Mouse (Mus musculus) CH12.LX (cell line): Measurements from ENCODE around the gene Limk2. TPM values are rescaled to one million over a fixed set of nuclear protein-coding genes. Genes with fewer than 3 reads are reported as not detected.

Experiments
- DNase-seq: peaks from one replicate; pipeline ENCODE4 v3.0.0-alpha.2; 2013; ENCODE audit errors: extremely low read depth
- H3K27ac ChIP-seq: 2 replicates; pipeline ENCODE4 v1.5.1; 2012; ENCODE audit warnings: low read depth, mild to moderate bottlenecking, control low read depth, moderate library complexity; ENCODE audit not compliant: insufficient read depth
- H3K27me3 ChIP-seq: replicated peaks from 2 replicates; pipeline ENCODE3; 2012; ENCODE audit warnings: inconsistent platforms
- H3K36me3 ChIP-seq, 2 experiments: replicated peaks in 1 of 2; 2 replicates each; pipeline versions ENCODE3 to v1.6.1; 2012; ENCODE audit warnings: inconsistent platforms in 1 of 2, low read length in 1 of 2, mild to moderate bottlenecking in 1 of 2, mixed read lengths in 1 of 2, moderate library complexity in 1 of 2; ENCODE audit not compliant: control insufficient read depth in 1 of 2, insufficient read depth in 1 of 2
- H3K4me1 ChIP-seq, 2 experiments: 2 replicates each; pipeline ENCODE4 v1.6.1; 2012; ENCODE audit warnings: inconsistent platforms in 1 of 2, moderate library complexity in 1 of 2; ENCODE audit not compliant: insufficient read depth in 2 of 2, control insufficient read depth in 1 of 2
- H3K4me2 ChIP-seq: 2 replicates; pipeline ENCODE4 v1.6.1; 2012; ENCODE audit warnings: low read depth, mild to moderate bottlenecking, control low read depth; ENCODE audit not compliant: poor library complexity, insufficient read depth, severe bottlenecking
- H3K4me3 ChIP-seq, 3 experiments: fragments of 150-350 bp in 1 of 3; sonication (generic) in 1 of 3; replicated peaks in 1 of 3; 2 replicates each; pipeline versions ENCODE3 to v1.5.1; 2011 to 2012; ENCODE audit warnings: low read depth in 2 of 3, low read length in 2 of 3, mild to moderate bottlenecking in 2 of 3, moderate library complexity in 2 of 3, control low read depth in 1 of 3, improper control_type of control experiment in 1 of 3, inconsistent platforms in 1 of 3, mixed read lengths in 1 of 3; ENCODE audit not compliant: poor library complexity in 1 of 3
- H3K79me2 ChIP-seq: replicated peaks from 2 replicates; pipeline ENCODE4 v1.6.1; 2012; ENCODE audit warnings: mild to moderate bottlenecking, moderate library complexity; ENCODE audit not compliant: control insufficient read depth, poor library complexity, insufficient read depth, severe bottlenecking; ENCODE audit errors: extremely low read depth
- H3K9ac ChIP-seq: 2 replicates; pipeline ENCODE4 v1.6.1; 2012; ENCODE audit warnings: low read depth, mild to moderate bottlenecking, control low read depth, moderate library complexity; ENCODE audit not compliant: insufficient read depth
- H3K9me3 ChIP-seq: replicated peaks from 2 replicates; pipeline ENCODE3; 2012; ENCODE audit warnings: low read length, inconsistent platforms, mixed read lengths
- BHLHE40 ChIP-seq: IDR thresholded peaks from 2 replicates; pipeline ENCODE4 v1.6.1; 2011; ENCODE audit warnings: mild to moderate bottlenecking, low read depth, low read length, improper control_type of control experiment
- CHD2 ChIP-seq: IDR thresholded peaks from 2 replicates; pipeline ENCODE4 v1.6.1; 2011; ENCODE audit warnings: low read length, improper control_type of control experiment
- E2F4 ChIP-seq: IDR thresholded peaks from 2 replicates; pipeline ENCODE4 v1.6.1; 2011; ENCODE audit warnings: low read depth, low read length, improper control_type of control experiment; ENCODE audit not compliant: insufficient replicate concordance
- HCFC1 ChIP-seq: IDR thresholded peaks from 2 replicates; pipeline ENCODE4 v1.6.1; 2012; ENCODE audit warnings: low read depth, mild to moderate bottlenecking, inconsistent platforms, low read length, improper control_type of control experiment
- IRF4 ChIP-seq: IDR thresholded peaks from 2 replicates; pipeline ENCODE4 v1.6.1; 2014; ENCODE audit warnings: low read depth, mild to moderate bottlenecking, inconsistent platforms, low read length, improper control_type of control experiment
- JUN ChIP-seq: IDR thresholded peaks from 2 replicates; pipeline ENCODE4 v1.6.1; 2011; ENCODE audit warnings: low read depth, mild to moderate bottlenecking, low read length, improper control_type of control experiment, moderate library complexity; ENCODE audit not compliant: insufficient read depth
- MEF2A ChIP-seq: IDR thresholded peaks from 2 replicates; pipeline ENCODE4 v1.6.1; 2014; ENCODE audit warnings: low read depth, mild to moderate bottlenecking, inconsistent platforms, low read length, improper control_type of control experiment, borderline replicate concordance
- MXI1 ChIP-seq: IDR thresholded peaks from 2 replicates; pipeline ENCODE4 v1.6.1; 2011; ENCODE audit warnings: mild to moderate bottlenecking, low read depth, low read length, improper control_type of control experiment
- PAX5 ChIP-seq: IDR thresholded peaks from 2 replicates; pipeline ENCODE4 v1.6.1; 2012; ENCODE audit warnings: low read length, inconsistent platforms, mixed read lengths
- POLR2AphosphoS2 ChIP-seq: IDR thresholded peaks from 2 replicates; pipeline ENCODE4 v1.6.1; 2011; ENCODE audit warnings: low read depth, low read length, improper control_type of control experiment
- RAD21 ChIP-seq: IDR thresholded peaks from 2 replicates; pipeline ENCODE4 v1.6.1; 2011; ENCODE audit warnings: low read depth, mild to moderate bottlenecking, low read length, improper control_type of control experiment, moderate library complexity
- SIN3A ChIP-seq: IDR thresholded peaks from 2 replicates; pipeline ENCODE4 v1.6.1; 2012; ENCODE audit warnings: low read length, improper control_type of control experiment, inconsistent platforms
- ZC3H11A ChIP-seq: IDR thresholded peaks from 2 replicates; pipeline ENCODE4 v1.6.1; 2012; ENCODE audit warnings: low read depth, mild to moderate bottlenecking, inconsistent platforms, low read length, improper control_type of control experiment
- ZMIZ1 ChIP-seq: IDR thresholded peaks from 2 replicates; pipeline ENCODE4 v1.6.1; 2012; ENCODE audit warnings: low read depth, mild to moderate bottlenecking, inconsistent platforms, low read length, improper control_type of control experiment
- dilution Hi-C: fragments of 300-500 bp; cut with MboI; formaldehyde crosslinking; loops from 2 replicates; pipeline ENCODE4 v1.14.3; 2020; ENCODE audit warnings: low sequenced_read_pairs; ENCODE audit not compliant: extremely low pct_unique_long_range_greater_than_20kb, extremely low pct_ligation_motif_present
- in situ Hi-C: fragments of 300-500 bp; cut with MboI; formaldehyde crosslinking; loops from 3 replicates; pipeline ENCODE4 v1.14.3; 2019; ENCODE audit warnings: low sequenced_read_pairs, low pct_ligation_motif_present, low pct_unique_long_range_greater_than_20kb, mixed read lengths
- polyA plus RNA-seq: library from polyadenylated mRNA; unstranded; fragments of >175 nt; gene quantifications from 2 replicates; pipeline ENCODE4 v1.2.1, GENCODE M21; 2012; ENCODE audit warnings: low read depth; ENCODE audit not compliant: insufficient read length
- total RNA-seq, 2 experiments: library from RNA; depleted of rRNA; stranded (reverse); fragments of 300-350 nt in 1 of 2; fragments of >200 nt in 1 of 2; gene quantifications; 2 replicates each; pipeline ENCODE4 v1.2.3; 2012 to 2014

Gene Limk2
- total and polyA plus RNA-seq, 3 experiments = 41.5 to 64.0 (median 46.1) TPM

DNA sequence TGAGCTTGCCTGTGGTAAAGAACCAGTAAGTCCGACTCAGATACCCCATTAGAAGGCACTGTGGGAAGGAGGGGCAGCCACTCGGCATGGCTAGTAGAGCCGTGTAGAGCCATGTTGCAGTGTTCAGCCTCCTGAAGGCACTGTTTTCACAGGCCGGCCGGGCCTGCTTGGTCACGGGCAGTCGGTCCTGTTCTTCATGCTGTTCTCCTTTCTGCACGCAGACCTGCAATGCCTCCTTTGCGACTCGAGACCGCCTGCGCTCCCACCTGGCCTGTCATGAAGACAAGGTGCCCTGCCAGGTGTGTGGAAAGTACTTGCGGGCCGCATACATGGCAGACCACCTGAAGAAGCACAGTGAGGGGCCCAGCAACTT is 110.2 kb downstream of the Limk2 start:
- DNase-seq = no peak
- Histone ChIP-seq H3K36me3 (peaks cover 80 to 93% of the 10 kb centered on the region in 2 experiments), H3K4me2 (no peak overlapping the region), H3K27ac (no peak overlapping the region), H3K9ac (no peak overlapping the region), H3K27me3 (no peaks in the 10 kb centered on the region), H3K9me3 (no peaks in the 10 kb centered on the region), H3K79me2 (no peaks in the 10 kb centered on the region), H3K4me3 (no peak overlapping the region), H3K4me1 (peaks cover 0 to 33% of the 10 kb centered on the region in 2 experiments; a peak in 2 of 4 replicates)
- in situ Hi-C loops (no loop called here), dilution Hi-C loops (no loop called here)
- no peak for TF ChIP-seq JUN

- H3K79me2 ChIP-seq = peaks cover 1% of the 10 kb centered on the region; the same call in 1 of the 2 replicates
- H3K9me3 ChIP-seq = no peaks in the 10 kb centered on the region
- dilution Hi-C loops (no loop called here), in situ Hi-C loops (no loop called here)
- H3K9ac ChIP-seq = no peak overlapping the region
- TF ChIP-seq MEF2A = no peak
- no peak for TF ChIP-seq E2F4
- TF ChIP-seq BHLHE40 = no peak
- TF ChIP-seq RAD21 = no peak
- TF ChIP-seq MXI1 = no peak
- TF ChIP-seq POLR2AphosphoS2 = no peak
- no peak for TF ChIP-seq ZC3H11A
- no peak for TF ChIP-seq ZMIZ1
- no peak for TF ChIP-seq PAX5
- TF ChIP-seq IRF4 = no peak
- no peak for TF ChIP-seq HCFC1
- no peak for TF ChIP-seq SIN3A
- no peak for TF ChIP-seq CHD2
- TF ChIP-seq, all 38 proteins: peak for 0
- H3K36me3 ChIP-seq = peaks cover 83 to 93% of the 10 kb centered on the region in 2 experiments
- no peak for DNase-seq
- H3K27ac ChIP-seq = no peak overlapping the region
- H3K4me1 ChIP-seq = peaks cover 0 to 40% of the 10 kb centered on the region in 2 experiments; a peak in 2 of 4 replicates
- no peak overlapping the region for H3K4me3 ChIP-seq
- H3K27me3 ChIP-seq = no peaks in the 10 kb centered on the region
- no peak overlapping the region for H3K4me2 ChIP-seq
Observed at GRCm38 (mm10) chr11:3297871-3298812, 110.8 kb downstream of the Limk2 start.
